Mouse (Mus musculus): Measurements from ENCODE around the gene Vps45. TPM values are rescaled to one million over a fixed set of nuclear protein-coding genes. Genes with fewer than 3 reads are reported as not detected.
"Not testable (repeated sequence)": the region's sequence is repeated elsewhere in the genome, so short reads cannot be mapped to it uniquely, and the experiment has no call there.

The Vps45 gene
- total and polyA plus RNA-seq, 2 experiments from 2014 or later = 24.9 to 61.8 TPM

- H3K36me3 ChIP-seq (ENCODE audit: insufficient read depth, low read length) = 0 out of 2 replicates have a peak, but pooled peaks cover 4% of the 10 kb centered on the region
- no peaks in the 10 kb centered on the region for H3K27me3 ChIP-seq (ENCODE audit: insufficient read depth, low read length)
- 90% methylated on average over 6 of the region's 6 CpGs for WGBS
- no peak overlapping the region for H3K4me2 ChIP-seq (ENCODE audit: low read depth, low read length)
- no peak overlapping the region for H3K4me3 ChIP-seq (ENCODE audit: low read length)
- no peaks in the 10 kb centered on the region for H3K9me3 ChIP-seq (ENCODE audit: low read length)
- no peak for ATAC-seq
- no peaks in the 10 kb centered on the region for H3K4me1 ChIP-seq (ENCODE audit: insufficient read depth, low read length)
- DNase-seq (ENCODE audit: low spot score) = no peak
- no peak overlapping the region for H3K9ac ChIP-seq (replicated peaks; ENCODE audit: low read length)
- H3K27ac ChIP-seq = no peak overlapping the region
- no peak for TF ChIP-seq CTCF (IDR thresholded peaks at IDR 0.05; ENCODE audit: low read depth)
Measured at GRCm38 (mm10) chr3:96055294-96055693, 3.0 kb downstream of the Vps45 start.

- H3K4me2 ChIP-seq (ENCODE audit: low read depth, low read length) = no peak overlapping the region
- no peak overlapping the region for H3K9ac ChIP-seq (replicated peaks; ENCODE audit: low read length)
- 0 out of 2 replicates have a peak, but pooled peaks have one; percentile 15 for ATAC-seq
- no peaks in the 10 kb centered on the region for H3K27me3 ChIP-seq (ENCODE audit: insufficient read depth, low read length)
- H3K36me3 ChIP-seq (ENCODE audit: insufficient read depth, low read length) = peaks cover 10% of the 10 kb centered on the region; the same call in 1 of the 2 replicates
- no peak overlapping the region for H3K27ac ChIP-seq
- 41% methylated on average over 2 of the region's 2 CpGs for WGBS
- peak; percentile 82 for DNase-seq (ENCODE audit: low spot score)
- no peak overlapping the region for H3K4me3 ChIP-seq (ENCODE audit: low read length)
- H3K9me3 ChIP-seq (ENCODE audit: low read length) = no peaks in the 10 kb centered on the region
- H3K4me1 ChIP-seq (ENCODE audit: insufficient read depth, low read length) = no peaks in the 10 kb centered on the region
- TF ChIP-seq CTCF (IDR thresholded peaks at IDR 0.05; ENCODE audit: low read depth) = peak; percentile 87
Measured at GRCm38 (mm10) chr3:96051839-96052238, 6.4 kb downstream of the Vps45 start.

GRCm38 (mm10) chr3:96051186-96051585 is 7.1 kb downstream of the Vps45 start:
- TF ChIP-seq CTCF (IDR thresholded peaks at IDR 0.05; ENCODE audit: low read depth) = no peak
- no peak overlapping the region for H3K27ac ChIP-seq
- no peaks in the 10 kb centered on the region for H3K4me1 ChIP-seq (ENCODE audit: insufficient read depth, low read length)
- no peak for DNase-seq (ENCODE audit: low spot score)
- H3K36me3 ChIP-seq (ENCODE audit: insufficient read depth, low read length) = peaks cover 13% of the 10 kb centered on the region; the same call in 1 of the 2 replicates
- ATAC-seq = no peak
- no peak overlapping the region for H3K9ac ChIP-seq (replicated peaks; ENCODE audit: low read length)
- no peak overlapping the region for H3K4me3 ChIP-seq (ENCODE audit: low read length)
- H3K4me2 ChIP-seq (ENCODE audit: low read depth, low read length) = no peak overlapping the region
- WGBS = 69% methylated on average over 4 of the region's 4 CpGs
- no peaks in the 10 kb centered on the region for H3K27me3 ChIP-seq (ENCODE audit: insufficient read depth, low read length)
- no peaks in the 10 kb centered on the region for H3K9me3 ChIP-seq (ENCODE audit: low read length)

GRCm38 (mm10) chr3:96050779-96051178 is 7.5 kb downstream of the Vps45 start:
- Histone ChIP-seq H3K9me3 (ENCODE audit: low read length) (no peaks in the 10 kb centered on the region), H3K4me2 (ENCODE audit: low read depth, low read length) (no peak overlapping the region), H3K36me3 (ENCODE audit: insufficient read depth, low read length) (peaks cover 18% of the 10 kb centered on the region), H3K9ac (replicated peaks; ENCODE audit: low read length) (no peak overlapping the region), H3K27ac (no peak overlapping the region), H3K4me3 (ENCODE audit: low read length) (no peak overlapping the region), H3K27me3 (ENCODE audit: insufficient read depth, low read length) (no peaks in the 10 kb centered on the region), H3K4me1 (ENCODE audit: insufficient read depth, low read length) (no peaks in the 10 kb centered on the region)
- DNase-seq (ENCODE audit: low spot score) (no peak), ATAC-seq (no peak)
- no peak for TF ChIP-seq CTCF (IDR thresholded peaks at IDR 0.05; ENCODE audit: low read depth)
- 64% methylated on average over 7 of the region's 7 CpGs for WGBS

- not testable (repeated sequence) for ATAC-seq
Measured at GRCm38 (mm10) chr3:96044559-96044958, 13.7 kb downstream of the Vps45 start.

GRCm38 (mm10) chr3:96043104-96043503 is 15.2 kb downstream of the Vps45 start:
- Histone ChIP-seq H3K27ac (no peak overlapping the region), H3K4me1 (ENCODE audit: insufficient read depth, low read length) (no peaks in the 10 kb centered on the region), H3K4me2 (ENCODE audit: low read depth, low read length) (no peak overlapping the region), H3K4me3 (ENCODE audit: low read length) (no peak overlapping the region), H3K9me3 (ENCODE audit: low read length) (no peaks in the 10 kb centered on the region), H3K27me3 (ENCODE audit: insufficient read depth, low read length) (no peaks in the 10 kb centered on the region), H3K36me3 (ENCODE audit: insufficient read depth, low read length) (peaks cover 24% of the 10 kb centered on the region), H3K9ac (replicated peaks; ENCODE audit: low read length) (no peak overlapping the region)
- TF ChIP-seq CTCF (IDR thresholded peaks at IDR 0.05; ENCODE audit: low read depth) = no peak
- DNase-seq (ENCODE audit: low spot score) = no peak
- 85% methylated on average over 1 of the region's 1 CpGs for WGBS
- no peak for ATAC-seq

More at GRCm38 (mm10) chr3:96044559-96044958, 13.7 kb downstream of the Vps45 start:
- H3K4me2 ChIP-seq (ENCODE audit: low read depth, low read length); H3K9me3 ChIP-seq (ENCODE audit: low read length); H3K4me1 ChIP-seq (ENCODE audit: insufficient read depth, low read length); H3K27ac ChIP-seq; H3K9ac ChIP-seq (replicated peaks; ENCODE audit: low read length); DNase-seq (ENCODE audit: low spot score); H3K27me3 ChIP-seq (ENCODE audit: insufficient read depth, low read length); H3K4me3 ChIP-seq (ENCODE audit: low read length): not testable (repeated sequence)
- WGBS = 98% methylated on average over 3 of the region's 3 CpGs
- H3K36me3 ChIP-seq (ENCODE audit: insufficient read depth, low read length) = peaks cover 25% of the 10 kb centered on the region

GRCm38 (mm10) chr3:96041079-96041478 is 17.2 kb downstream of the Vps45 start:
- H3K27ac ChIP-seq = no peak overlapping the region
- peaks cover 15% of the 10 kb centered on the region for H3K36me3 ChIP-seq (ENCODE audit: insufficient read depth, low read length)
- H3K4me2 ChIP-seq (ENCODE audit: low read depth, low read length) = no peak overlapping the region
- no peak for ATAC-seq
- H3K27me3 ChIP-seq (ENCODE audit: insufficient read depth, low read length) = no peaks in the 10 kb centered on the region
- no peak for DNase-seq (ENCODE audit: low spot score)
- no peak for TF ChIP-seq CTCF (IDR thresholded peaks at IDR 0.05; ENCODE audit: low read depth)
- WGBS = 93% methylated on average over 6 of the region's 6 CpGs
- H3K4me1 ChIP-seq (ENCODE audit: insufficient read depth, low read length) = no peaks in the 10 kb centered on the region
- no peak overlapping the region for H3K9ac ChIP-seq (replicated peaks; ENCODE audit: low read length)
- H3K9me3 ChIP-seq (ENCODE audit: low read length) = no peaks in the 10 kb centered on the region
- H3K4me3 ChIP-seq (ENCODE audit: low read length) = no peak overlapping the region
